Mouse (Mus musculus) retina, adult 2 months (tissue): ENCODE measurements at regions not wholly inside any gene's neighbourhood (a gene's known extent, or its start where the extent isn't known, plus 50 kb on each side); places are given as distances from the start of the nearest gene placed in this dataset.

Experiments used
- DNase-seq: peaks from one replicate; pipeline ENCODE4 v3.0.0-alpha.2; 2012; ENCODE audit warnings: low read depth, low spot score

GRCm38 (mm10) chr16:92979620-92980330, 153.8 kb upstream of the Runx1 start:
- no peak for DNase-seq

GRCm38 (mm10) chr16:92976097-92976496, 150.1 kb upstream of the Runx1 start:
- no peak for DNase-seq

GRCm38 (mm10) chr16:92975090-92975489, 149.1 kb upstream of the Runx1 start:
- no peak for DNase-seq

DNA sequence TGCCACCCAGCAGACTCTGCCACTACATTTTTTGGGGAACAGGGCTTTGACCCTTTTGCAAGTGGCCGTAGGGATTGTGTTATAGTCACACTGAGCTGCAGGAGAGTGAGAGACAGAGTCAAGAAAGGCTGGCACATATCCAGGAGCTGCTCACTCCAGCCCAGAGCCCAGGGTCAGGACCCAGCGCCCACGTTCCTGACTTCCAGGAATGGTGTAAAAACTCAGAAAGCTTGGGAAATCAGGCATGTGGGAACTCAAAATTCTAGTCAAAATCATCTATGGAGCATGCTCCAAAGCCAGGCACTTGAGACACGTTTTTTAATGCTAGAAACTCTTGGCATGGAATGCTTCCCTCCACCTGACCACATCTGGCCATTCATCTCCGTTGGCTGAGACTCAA, 146.7 kb upstream of the Runx1 start:
- DNase-seq = no peak

- DNase-seq = no peak
Observed at GRCm38 (mm10) chr16:92971956-92972355, 146.0 kb upstream of the Runx1 start.

GRCm38 (mm10) chr16:92970587-92970986, 144.6 kb upstream of the Runx1 start:
- DNase-seq = no peak

- no peak for DNase-seq
Observed at GRCm38 (mm10) chr16:92969036-92969435, 143.1 kb upstream of the Runx1 start.

GRCm38 (mm10) chr16:92966069-92966866, 140.3 kb upstream of the Runx1 start:
- no peak for DNase-seq

- DNase-seq = no peak
Observed at GRCm38 (mm10) chr16:92965651-92966050, 139.7 kb upstream of the Runx1 start.

DNA sequence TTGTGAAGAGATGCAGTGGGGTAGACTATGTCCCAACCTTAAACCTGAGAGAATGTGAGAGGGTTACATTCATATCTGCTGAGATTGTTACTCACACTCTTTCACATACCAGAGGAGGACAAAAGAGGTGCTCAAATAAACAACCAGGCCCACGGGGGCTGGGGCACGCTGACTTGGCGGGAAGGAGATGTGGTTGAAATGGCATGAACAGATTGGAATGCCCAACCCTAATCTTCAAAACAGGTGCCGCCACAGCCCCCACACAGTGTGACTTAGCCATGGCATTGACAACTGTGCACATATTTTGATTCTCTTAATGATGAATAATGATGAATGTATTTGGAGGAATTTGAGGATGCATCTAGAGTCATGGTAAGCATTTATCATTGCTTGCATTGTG, 137.6 kb upstream of the Runx1 start:
- DNase-seq = no peak

- no peak for DNase-seq
Observed at GRCm38 (mm10) chr16:92961361-92961760, 135.4 kb upstream of the Runx1 start.

DNA sequence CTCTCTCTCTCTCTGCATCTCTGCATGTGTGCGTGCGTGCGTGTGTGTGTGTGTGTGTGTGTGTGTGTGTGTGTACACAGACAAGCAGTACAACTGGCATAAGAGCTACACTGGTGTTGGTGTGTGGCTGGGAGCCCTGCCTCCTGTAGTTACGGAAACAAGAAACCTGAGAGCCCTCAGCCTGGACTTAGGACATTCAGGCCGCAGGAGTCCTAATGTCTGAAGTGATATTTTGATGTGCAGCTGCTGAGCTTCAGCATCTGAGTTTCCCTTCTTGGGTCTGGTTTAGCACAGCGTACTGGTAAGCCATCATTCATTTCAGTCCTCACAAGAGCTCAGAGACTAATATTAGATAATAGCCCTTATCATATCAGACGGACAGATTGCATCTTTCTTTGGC, 134.8 kb upstream of the Runx1 start:
- no peak for DNase-seq

DNA sequence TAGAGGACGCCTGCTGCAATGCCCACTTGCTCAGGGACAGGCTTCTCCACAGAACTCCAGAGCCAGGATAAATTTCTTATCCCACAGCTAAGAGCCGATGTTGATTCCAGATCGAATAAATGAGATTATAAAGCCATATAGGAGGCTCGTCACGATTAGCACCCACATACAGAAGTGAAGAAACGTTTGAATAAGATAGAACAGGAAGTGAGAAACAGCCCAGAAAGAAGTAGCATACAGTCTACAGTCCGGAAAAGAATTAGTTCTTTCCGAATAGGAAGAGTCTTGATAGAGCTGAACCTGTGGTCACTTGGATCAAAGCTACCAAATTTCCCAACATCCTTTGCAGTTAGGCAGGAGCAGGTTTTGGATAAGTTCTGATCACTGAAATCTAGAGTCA, 133.0 kb upstream of the Runx1 start:
- DNase-seq = no peak

DNA sequence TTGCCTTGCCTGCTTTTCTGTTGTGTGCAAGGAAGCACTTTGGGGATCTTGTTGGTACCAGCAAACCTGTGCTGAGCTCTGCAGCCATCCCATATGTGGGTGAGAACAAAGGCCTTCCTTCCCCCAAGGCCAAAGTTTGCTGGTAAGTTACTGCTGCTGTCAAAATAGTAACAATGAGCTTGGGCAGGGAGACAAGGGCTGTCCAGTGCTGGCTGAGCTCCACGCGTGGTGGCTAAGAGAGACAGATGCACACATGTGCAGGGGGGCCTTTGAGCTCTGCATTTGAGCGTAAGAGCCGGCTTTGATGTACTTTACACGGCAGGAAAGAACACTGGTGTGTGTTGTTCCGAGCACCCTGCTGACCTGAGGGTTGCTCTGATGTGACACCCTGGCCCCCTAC, 132.2 kb upstream of the Runx1 start:
- no peak for DNase-seq

GRCm38 (mm10) chr16:92955508-92955907, 129.6 kb upstream of the Runx1 start:
- DNase-seq = no peak

- DNase-seq = no peak
Observed at GRCm38 (mm10) chr16:92955087-92955486, 129.1 kb upstream of the Runx1 start.

DNA sequence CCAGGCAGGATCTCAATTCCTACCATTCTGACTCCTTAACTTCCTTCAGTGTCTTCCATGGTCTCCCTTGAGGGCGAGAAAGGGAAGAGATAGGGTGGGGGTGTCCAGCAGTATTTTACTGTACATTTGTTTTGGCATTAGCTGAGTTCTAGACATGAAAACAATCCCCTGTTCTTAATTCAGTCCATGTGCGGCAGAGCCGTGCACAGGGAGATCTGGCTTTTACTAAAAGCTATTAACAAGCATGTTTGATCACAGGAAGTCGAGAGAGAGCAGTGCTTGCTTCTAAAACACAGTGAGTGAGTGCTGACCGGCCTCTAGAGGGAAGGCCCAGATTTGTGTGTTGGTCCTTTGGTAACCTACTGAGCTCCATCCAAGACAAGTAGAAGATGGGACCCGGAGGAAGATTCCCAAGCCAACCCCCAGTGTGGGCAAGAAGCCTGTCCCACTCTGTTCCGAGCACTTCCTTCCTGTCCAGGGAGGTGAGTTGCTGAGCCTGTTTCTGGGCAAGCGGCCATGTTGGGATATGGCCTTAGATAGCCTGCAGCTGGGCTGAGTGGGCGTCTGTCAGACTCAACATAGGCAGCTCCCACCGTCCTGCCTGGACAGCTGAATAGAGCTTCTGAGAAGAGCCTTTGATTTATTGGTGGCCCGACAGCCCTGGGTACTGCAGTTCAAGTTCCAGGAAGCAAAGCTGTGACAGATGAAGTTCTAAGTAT, 128.1 kb upstream of the Runx1 start:
- DNase-seq = no peak

DNA sequence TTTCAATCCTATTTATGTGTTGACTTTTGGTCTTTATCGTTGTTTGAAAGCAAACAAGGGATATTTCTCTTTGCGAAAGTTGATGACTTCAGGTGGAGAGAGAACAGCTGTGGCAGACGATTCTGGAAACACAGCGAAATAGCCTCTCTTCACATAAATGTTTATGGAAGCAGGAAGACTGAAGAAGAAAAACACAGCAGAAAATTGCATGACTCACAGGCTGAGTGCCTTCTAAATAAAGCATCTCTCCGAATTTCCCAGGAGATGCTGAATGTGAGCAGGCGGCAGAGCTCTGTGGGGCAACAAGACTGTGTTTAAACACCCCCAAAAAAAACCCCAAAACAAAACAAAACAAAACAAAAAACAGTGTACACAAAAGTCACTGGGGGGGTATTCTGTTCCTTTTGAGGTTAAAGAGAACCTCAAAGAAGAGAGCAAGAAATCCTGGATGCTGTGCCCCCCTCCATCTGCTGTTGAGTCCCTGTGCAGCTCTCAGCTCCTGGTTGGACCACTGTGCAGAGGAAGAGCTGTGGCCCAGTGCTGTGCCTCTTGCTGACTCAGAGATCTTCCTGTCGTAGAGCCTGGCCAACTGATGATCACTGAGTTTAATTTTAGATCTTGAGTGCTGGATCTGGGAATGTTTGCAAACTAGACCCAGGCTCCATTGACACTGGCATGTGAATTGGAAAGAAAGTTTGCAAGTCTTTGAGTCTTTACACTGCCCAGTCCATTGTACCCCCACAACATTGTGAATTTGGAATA, 126.6 kb upstream of the Runx1 start:
- DNase-seq = no peak

DNA sequence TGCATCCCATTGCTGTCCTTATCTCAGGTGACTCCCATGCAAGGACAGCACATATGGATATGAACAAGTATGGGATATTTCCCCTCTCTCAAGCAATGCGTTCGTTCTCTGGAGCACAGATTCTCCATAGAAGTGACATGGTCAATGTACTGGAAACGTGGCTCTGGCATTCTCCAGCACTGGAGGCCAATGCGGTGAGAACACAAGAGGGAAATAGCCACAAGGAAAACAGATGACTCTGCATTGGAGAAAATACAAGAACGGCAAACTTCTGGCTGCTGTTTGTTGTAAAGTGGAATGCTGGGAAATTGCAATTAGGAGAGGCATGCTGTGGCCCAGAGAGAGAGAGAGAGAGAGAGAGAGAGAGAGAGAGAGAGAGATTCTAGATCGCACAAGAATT, 125.6 kb upstream of the Runx1 start:
- no peak for DNase-seq

GRCm38 (mm10) chr16:92948494-92948893, 122.5 kb upstream of the Runx1 start:
- DNase-seq = no peak

DNA sequence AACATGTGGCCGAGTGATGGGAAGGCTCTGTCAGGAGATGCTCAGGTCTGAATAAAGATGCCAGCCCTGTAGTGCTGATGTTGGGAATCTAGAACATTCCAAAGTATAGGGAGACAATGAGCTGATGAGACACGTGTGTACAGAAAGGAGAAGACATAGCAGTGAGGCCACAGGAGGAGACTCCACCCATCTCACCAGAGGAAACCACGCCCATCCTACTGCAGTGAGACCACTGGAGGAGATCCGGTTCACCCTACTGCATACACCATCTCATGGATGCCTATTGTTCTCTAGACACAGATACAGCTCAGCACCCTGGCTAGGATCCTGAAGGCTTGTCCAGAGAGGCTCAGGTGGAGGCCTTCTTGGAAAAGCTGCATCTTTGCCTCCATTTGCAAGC, 120.6 kb upstream of the Runx1 start:
- DNase-seq = no peak

GRCm38 (mm10) chr16:92943901-92944300, 118.0 kb upstream of the Runx1 start:
- no peak for DNase-seq
